Mouse (Mus musculus) cortical plate, adult 2 months (tissue): ENCODE measurements around the gene Cd4.

ENCODE experiments used
- CTCF ChIP-seq: fragments of 200-500 bp; IDR thresholded peaks from 2 replicates; pipeline ENCODE4 v1.5.1; 2011; ENCODE audit warnings: mild to moderate bottlenecking, control low read depth, low read length; ENCODE audit not compliant: insufficient read depth; ENCODE audit errors: extremely low read depth
- POLR2A ChIP-seq: fragments of 200-500 bp; IDR thresholded peaks from 2 replicates; pipeline ENCODE4 v1.6.1; 2011; ENCODE audit warnings: mild to moderate bottlenecking, low read length, control low read depth; ENCODE audit not compliant: insufficient read depth; ENCODE audit errors: extremely low read depth

GRCm38 (mm10) chr6:124814858-124815774, 72.9 kb downstream of the Cd4 start:
- TF ChIP-seq CTCF: no peak
- TF ChIP-seq POLR2A: no peak
